Mouse (Mus musculus) Muller cell, postnatal 12 days (primary cell): Measurements from ENCODE around the gene Add2.
"Not testable (repeated sequence)": the region's sequence is repeated elsewhere in the genome, so short reads cannot be mapped to it uniquely, and the experiment has no call there.

Experiments used
- DNase-seq: peaks from one replicate; pipeline ENCODE4 v3.0.0-alpha.2; 2015; ENCODE audit errors: inconsistent ontology term

Add2 gene

DNA sequence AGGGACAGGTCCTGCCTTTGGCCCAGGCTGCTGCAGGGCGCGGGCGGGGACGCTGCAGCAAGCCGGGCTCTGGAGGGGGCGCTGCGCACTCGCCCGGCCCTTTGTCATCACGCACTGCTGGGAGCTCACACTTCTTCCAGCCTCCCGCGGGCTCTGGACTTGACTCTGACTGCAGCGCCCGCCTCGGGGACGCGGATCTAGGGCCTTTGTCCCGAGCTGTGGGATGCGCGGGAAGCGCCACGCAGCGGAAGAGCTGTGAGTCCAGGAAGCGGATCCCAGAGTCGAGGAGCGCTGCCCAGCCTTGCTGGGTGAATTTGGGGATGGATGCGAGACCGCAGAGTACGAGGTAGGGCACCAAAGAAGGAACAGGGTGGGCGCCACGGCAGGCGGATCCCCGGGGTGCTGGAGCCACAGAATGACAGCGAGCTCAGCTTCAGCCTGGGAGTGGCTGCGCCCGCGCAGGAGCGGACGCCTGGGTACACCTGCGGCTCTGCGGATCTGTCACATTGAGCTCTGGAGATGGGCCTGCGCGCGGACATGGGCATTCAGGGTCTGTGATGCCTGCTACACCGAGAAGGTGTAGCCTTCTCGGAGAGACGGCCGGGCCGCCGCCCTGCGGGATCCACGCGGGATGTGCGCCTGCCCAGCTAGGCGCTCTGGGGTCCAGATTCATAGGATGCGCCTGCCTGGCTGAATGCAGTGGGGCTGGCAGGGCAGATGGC lies at the start of gene Add2:
Gene Add2 (plus strand): TSS at position 81 of the 722 bp plus-strand sequence.
- DNase-seq, result peak; percentile 54

DNA sequence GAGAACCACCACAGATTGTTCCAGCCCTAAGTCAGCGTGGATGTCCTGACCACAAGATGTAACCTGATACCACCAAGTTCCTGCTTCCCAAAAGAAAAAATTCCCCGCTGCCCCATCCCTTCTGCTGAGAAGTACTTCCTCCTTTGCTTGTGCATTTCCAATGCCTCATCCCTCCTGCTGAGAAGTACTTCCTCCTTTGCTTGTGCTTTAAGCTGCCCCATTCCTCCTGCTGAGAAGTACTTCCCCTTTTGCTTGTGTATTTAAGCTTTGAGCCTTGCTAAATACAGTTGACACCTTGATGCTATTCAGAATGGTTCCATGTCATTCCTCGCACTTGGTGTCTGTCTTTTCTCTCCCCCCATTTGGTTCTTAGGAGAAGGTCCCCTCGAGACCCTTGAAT lies 49.7 kb upstream of the Add2 start:
- not testable (repeated sequence) for DNase-seq

DNA sequence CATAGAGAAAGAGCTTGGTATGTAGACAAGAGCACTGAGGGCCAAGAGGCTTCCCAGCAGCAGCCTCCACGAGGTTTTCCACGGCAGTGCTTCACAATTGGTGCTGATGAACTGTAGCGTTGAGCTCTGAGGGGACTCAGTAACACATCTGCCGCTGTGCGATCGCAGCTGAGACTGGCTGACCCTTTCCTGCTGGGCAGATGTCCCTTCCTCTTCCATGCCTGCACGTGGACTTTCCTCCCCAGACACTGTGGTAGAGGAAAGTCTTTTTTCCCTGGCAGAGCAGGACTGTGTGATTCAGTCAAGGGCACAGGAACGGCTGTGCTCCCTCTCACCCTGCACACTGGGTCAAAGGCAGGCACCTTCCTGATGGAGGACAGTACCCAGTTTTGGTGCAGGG lies 44.1 kb upstream of the Add2 start:
- no peak for DNase-seq

DNA sequence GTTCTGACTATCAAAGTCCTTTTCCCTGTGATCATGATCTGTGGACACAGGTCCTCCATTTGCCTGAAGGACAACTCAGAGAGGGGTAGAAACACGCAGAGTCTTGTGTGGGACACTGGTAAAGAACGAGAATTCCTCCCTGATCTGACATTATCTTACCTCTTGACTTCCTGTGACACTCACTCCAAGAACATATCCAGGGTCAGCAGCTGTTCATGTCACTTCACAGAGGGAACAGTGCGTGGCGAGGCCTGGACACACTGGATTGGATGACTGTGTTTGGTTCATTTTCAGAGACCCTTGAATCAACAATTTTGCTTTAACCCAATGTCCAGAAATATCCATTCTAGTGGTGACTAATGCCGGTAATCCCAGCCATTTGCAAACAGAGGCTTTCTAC lies 38.9 kb upstream of the Add2 start:
- DNase-seq, result not testable (repeated sequence)

DNA sequence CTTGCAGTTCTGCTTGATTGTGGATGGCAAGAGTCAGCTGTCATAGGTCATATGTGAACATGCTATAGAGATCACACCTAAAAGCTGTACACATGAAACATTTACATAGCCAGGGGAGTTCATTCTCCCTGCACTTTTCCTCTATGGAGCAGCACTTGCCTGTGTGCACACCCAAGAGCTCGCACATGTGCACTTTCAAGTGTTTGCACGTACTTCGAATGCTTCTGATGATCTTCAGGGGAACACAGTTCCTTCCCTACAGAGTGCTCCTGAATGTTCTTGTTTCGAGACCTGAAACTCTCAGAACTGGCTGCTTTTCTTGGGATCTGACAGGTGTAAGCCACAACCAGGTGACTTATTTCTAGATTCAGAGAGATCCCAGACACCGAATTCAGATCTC lies 37.7 kb upstream of the Add2 start:
- DNase-seq, result not testable (repeated sequence)

DNA sequence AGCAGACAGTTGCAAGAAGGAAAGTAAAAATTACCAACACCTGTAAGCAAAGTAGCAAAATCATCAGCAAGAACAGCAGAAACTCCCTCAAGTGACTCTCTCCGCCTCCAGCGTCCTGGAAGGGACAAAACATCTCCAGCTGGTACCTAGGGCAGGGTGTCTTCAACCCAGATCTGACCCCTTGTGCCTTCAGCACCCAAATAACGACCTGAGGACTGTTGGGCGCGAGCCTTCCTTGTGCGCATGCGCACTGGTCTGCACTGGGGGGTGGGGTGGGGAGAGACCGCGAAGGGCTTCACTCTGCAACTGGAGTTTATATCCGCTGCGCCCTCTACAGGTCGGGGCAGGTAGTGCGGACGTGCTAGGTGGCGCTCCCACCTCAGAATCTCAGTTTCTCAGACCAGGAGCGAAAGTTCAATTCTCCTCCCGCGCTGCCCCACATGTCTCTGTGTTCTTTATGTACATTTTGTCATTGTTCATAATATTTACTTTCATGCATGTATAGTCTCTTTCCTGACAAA lies 25.0 kb upstream of the Add2 start:
- no peak for DNase-seq

DNA sequence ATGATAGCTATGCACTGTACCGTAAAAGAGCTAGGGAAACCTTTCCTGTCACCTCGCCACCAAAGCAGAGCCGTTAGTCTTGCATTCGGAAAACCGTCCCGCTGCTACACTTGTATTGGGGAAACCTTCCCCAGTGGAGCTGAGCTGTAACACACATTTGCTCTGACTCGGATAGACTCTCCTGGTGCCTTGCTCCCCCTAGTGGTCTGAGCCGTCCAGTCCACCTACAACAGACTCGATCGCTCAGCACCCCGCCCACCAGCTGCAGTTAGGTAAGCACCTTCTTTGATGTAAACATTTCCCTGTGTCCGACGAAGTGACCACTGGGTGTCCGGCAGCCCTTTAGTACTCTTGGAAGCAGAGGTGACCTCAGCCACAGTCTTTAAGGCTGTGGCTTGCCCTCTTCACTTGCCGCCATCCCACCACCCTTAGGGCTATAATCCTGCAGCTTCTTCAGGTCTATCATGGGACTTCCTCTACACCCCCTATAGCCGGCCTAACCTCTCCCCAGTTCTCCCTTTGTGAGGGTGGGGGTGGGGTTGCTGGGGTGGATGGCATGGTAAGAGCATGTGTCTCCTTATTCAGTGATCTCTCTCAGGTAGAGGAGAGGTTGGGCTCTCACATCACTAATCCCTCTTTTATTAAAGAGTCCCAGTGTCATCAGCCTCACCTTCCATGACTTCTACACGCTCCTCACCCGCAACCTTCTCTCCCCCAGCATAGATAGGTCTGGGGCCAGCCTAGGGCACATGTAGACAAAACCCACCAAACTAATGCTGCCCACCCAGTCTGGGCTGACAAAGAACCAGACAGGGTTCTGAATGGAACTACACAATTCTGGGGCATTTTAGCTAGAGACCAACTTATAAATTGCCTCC lies 24.0 kb upstream of the Add2 start:
- DNase-seq, result peak; percentile 75

DNA sequence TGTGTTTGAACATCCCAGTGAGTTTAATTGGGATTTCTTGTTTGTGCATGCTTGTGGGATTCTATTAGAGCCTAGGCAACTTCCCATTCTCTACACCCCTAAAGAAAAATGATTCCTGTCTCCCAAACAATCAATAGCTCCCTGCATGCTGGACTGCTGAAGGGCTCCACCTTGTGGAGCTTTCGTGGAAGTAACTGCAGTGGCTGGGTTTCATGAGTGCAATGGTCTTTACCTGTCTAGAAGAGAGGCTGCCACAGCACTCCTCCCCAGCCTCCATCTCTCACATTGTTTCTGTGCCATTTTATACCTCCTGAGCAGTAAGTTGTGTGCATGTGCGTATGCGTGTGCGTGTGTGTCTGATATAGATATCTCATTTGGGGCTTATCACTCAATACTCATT lies 18.5 kb upstream of the Add2 start:
- DNase-seq, result peak; percentile 35

DNA sequence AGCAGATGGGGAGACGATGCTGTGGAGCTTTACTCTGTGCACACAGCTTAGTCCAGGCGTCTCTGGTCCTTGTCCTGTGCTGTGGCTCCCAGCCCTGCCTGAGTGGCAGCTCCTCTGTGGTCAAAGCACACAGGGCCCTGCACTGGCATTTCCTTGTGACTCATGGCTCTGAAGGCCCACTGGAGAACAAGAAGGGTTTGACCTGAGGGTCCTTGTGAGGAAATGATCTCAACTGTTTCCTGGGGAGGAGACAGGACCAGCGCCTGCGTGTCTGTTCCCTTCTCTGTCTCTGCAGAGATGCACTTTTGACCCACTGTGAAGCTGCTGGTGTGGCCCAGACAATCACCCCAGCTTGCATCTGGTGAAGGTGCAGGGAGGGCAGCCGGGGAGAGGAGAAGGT lies 13.7 kb upstream of the Add2 start:
- not testable (repeated sequence) for DNase-seq

DNA sequence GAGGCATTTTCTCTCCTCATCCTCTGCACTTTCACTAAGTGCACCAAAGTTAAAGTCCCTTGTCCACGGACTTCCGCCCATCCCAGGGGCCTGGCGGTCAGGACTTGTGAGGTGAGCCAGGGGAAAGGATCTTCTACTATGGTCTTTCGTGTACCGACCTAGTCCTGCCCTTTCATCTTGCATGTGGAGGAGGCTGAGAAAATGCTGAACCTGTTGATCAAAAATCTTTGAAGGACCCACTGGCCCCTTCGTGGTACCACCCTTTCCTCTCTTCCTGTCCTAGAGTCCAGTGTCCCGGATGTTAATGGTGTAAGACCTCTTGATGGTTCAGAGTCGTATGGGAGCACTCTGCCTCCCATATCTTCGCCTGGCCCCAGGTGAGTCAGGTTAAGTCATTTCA lies 12.6 kb upstream of the Add2 start, which contains the start of gene Figla:
Gene Figla (plus strand): TSS at position 301 of the 400 bp plus-strand sequence.
- no peak for DNase-seq

DNA sequence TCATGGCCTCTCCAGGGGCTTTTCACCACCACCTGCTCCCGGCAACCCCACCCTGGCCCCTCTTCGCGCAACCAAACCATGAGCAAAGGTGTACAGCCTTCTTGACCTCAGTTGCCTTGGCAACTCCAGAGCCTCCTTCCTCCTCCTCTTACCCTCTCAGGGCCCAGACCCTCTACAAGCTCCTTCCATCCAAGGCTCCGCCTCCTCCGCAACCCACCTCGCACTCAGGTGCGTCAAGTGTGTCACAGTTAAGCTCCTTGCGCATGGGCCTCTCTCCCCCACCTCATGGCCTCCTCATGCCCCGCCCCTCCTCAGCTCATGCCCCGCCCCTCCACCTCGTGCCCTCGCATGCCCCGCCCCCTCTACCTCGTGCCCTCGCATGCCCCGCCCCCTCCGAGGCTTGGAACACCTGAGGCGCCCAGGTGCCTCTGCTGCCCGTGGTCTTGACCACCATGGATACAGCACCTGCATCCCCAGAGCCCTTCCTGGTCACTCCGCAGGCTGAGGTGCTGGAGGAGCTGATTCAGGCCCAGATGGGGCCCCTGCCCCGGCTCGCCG lies 11.6 kb upstream of the Add2 start:
- DNase-seq, result no peak

DNA sequence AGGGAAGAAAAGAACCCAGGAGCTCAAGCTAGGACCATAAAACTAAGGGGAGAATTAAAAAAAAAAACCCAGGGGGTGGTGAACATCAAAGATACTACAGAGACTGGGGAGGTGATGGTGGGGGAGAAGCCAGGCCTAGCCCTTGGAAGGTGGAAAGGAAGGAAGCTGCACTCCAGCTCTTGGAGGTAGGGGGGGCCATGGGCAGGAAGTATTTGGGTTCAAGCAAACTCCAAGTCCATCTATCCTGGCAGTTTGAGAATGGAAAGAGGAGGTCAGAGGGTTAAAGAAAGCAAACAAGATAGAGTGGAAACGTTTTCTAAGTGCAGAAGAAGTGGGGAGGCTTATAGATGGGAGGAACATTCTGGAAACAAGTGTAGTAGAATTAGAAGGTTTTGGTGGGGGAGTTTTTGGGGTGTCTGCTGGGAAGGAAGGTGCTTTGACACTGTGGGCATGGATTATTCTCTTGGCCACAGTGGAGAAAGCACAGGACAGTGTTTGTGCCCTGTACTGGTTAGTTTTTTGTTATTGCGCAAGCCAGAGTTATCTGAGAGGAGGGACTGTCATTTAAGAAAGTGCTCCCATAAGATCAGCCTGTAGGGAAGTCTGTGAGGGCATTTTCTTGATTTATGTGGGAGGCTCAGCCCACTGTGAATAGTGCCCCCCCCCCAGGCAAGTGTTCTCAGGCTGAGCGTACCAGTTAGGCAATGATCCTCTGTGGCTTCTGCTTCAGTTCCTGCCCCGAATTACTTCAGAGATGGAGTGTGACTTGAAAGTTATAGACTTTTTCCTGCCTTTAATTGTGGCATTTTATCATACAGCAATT lies 8.9 kb upstream of the Add2 start:
- DNase-seq, result no peak

DNA sequence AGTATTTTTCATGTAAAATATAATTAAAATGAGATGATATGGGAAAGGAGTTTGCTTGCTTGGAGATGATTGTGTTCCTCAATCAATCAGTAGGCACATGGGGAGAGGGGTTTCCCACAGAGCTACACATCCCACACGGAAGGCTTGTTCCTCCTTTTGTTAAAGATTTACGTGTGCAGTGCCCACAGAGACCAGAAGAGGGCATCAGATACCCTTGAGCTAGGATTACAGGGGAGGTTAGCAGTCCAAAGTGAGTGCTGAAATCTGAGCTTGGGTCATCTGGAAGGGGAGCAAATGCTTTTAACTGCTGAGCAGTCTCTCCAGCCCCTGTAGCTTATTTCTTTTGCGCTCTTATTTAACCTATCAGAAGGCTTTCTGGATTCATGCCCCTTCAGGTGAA lies 7.5 kb upstream of the Add2 start:
- DNase-seq, result no peak

DNA sequence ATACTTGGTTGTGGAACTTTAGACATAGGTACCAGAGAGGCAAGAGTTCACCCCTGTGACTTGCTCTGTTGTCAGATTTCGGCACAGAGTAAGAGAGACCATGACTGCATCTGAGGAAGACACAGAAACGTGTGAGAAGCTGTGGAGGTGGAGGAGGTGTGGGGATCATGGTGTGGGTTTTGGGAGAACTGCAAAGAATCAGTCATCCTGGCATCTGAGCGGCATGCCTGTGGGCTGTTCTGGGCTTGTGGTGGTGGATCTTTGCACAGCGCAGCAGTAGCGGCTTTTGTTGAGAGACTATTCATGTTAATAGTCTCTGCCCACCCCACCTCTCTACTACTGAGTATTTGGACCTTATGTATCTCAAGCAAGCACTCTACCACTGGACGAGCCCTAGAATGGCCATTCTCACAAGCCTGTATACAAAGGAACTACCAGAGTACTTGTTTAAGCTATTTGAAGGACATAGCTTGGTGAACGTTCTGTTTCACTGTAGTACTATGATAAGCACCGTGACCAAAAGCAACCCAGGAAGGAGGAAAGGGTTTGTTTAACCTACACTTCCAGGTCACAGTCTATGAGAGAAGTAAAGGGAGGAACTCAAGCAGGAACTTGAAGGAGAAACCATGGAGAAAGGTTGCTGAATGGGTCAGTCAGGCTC lies 1.7 kb upstream of the Add2 start:
- DNase-seq, result no peak

DNA sequence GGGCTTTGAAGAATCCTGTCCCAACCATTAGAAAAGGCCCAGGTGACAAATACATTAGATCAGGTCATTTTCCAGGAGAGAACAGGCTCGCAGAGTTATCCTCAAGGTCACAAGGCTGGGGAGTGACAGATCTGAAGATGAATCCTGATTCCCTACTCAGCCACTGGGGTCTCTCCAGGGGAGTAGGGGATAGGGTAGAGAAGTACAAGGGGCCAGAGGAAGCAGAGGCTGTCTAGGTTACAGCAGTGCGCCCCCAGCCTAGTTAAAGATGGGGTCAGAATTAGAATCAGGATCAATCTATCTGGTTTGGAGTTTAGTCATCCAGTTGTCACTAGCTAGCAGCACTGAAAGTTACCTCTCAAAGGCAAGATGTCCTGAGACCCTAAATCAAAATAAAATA lies 331 bp upstream of the Add2 start:
- no peak for DNase-seq

DNA sequence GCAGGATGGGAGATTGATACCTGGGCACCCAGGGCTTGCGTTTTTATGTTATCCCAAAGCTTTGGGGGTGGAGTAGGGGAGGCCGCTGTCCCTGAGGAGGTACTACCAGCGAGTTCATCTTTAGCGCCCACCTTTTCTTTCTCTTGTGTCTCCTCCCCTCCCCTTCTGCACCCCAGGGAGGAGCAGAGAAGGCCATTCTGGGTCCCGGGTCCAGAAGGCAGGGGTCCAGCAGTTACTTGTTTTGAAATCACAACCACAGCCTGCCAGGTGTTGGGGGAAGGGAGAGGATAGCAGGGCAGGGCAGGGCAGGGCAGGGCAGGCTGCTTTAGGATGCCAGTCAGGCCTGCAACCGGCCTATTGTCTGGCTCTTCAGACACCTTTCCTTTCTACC lies 837 bp downstream of the Add2 start:
- DNase-seq, result no peak

DNA sequence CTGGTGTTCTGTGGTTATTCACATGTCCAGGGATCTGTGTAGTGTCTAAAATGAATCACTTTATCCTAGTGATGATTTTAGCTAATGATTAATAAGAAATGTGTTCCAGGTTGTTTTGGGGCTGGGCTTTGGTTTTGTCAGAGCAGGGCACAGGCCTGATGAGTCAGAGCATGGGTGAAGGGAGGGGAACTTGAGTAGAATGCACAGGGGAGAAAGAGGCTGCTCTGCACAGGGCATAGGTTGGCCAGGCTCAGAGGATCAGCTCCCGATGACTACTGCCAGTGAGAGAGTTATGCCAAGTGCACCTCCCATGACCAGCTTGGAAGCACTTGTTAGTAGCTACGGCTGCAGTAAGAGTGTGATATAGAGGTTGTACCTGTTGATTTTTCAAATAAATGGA lies 3.0 kb downstream of the Add2 start:
- DNase-seq, result peak; percentile 16

DNA sequence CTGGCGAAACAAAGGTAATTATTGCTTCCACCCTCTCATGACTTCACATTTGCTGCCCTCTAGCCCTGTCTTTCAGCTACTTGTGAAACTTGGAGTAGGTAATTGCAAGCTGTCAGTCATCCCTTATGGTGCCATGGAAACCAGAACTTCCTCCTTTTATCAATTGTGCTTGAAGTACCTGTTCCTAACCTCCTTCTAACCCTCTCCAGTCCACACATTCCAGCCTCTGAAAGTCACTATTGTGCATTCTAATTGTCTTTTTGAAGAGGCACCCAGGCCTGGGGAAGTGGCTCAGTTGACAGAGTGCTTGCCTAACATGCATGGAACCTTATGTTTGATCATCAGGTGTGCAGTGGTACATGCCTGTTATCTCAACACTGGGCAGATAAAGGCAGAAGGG lies 5.2 kb downstream of the Add2 start:
- DNase-seq, result no peak

DNA sequence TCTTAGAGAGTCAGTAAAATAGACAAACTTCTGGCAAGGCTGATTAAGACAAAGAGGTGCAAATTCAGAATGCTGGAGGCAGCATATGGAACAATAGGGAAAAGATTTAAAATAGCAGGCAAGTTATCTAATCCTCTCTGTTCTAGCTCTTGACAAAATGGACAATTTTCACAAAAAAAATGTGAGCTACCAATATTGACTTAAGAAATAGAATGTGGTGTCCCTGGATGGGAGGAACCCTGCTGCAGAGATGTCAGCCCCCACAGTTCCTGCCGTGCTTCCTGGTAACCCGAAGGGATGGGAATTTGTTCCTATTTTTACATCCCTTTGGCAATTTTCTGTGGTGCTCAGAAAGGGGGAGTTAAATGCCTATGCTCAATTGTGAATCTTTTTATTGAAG lies 10.4 kb downstream of the Add2 start:
- DNase-seq, result no peak

DNA sequence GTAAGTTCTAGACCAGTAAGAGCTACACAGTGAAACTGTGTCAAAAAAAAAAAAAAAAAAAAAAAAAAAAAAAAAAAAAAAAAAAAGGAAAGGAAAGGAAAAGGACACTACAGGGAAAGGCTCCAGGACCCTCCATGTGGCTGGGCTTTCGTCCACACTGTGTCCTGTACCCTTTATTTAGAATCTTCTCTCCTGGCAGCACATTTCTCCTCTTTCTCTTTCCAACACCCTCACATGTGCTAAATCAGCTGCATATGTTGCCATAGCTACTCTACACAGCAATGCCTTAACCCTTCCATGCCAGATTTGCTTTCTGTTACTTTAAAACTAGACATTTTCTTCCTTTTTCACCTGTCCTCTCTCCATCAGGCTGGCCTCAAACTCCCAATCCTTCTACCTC lies 11.7 kb downstream of the Add2 start:
- DNase-seq, result no peak

DNA sequence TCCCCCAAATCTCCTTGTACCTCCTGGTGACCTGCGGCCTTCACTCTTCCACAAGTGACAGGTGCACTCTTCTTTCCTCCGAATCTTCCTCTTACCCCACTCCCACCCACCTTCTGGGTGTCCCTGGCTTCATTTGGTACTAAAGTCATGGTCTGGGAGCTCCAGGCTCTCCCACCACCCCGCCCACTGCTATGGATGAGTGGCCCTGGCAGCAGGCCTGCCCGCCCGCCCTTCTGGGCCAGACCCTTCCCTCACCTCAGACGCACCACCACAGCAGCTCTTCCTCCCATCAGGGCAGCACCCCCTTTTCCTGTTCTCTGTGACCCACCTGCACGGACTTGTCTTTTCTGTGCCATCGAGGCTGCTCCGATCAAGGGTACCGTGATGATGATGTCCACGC lies 19.0 kb downstream of the Add2 start:
- DNase-seq, result no peak
